Mouse (Mus musculus): ENCODE results near the gene H1foo. TPM values are rescaled to one million over a fixed set of nuclear protein-coding genes. Genes with fewer than 3 reads are reported as not detected.

H1foo gene
- polyA plus RNA-seq, 1 experiment from 2014 or later = not detected

DNA sequence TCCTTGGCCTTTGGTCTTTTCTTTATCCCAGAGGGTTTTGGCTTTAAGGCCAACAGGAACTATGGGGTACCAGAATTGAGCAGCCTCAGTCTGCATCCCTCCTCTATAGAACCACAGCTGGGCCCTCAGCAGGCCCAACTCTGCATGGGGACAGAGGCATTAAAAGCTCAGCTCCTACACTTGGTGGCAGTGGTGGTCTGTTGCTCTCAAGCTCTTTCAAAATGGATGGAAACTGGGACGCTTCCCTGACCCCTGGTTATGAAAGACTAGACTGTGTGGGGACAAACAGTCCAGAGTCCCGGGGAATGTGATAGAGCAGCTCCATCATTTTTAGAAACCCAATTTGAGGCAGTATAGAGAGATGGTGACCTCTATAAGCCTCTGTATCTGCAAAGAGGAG lies 6.7 kb upstream of the H1foo start:
- 90% methylated on average over 2 of the region's 2 CpGs for WGBS
- Histone ChIP-seq H3K9ac (replicated peaks; ENCODE audit: low read depth, low read length) (no peak overlapping the region), H3K9me3 (ENCODE audit: control insufficient read depth, low read length) (no peaks in the 10 kb centered on the region), H3K4me1 (ENCODE audit: control insufficient read depth, insufficient read depth, low read length) (no peaks in the 10 kb centered on the region), H3K4me3 (ENCODE audit: low read depth, low read length) (no peak overlapping the region), H3K36me3 (ENCODE audit: control insufficient read depth, insufficient read depth, low read length) (no peaks in the 10 kb centered on the region), H3K4me2 (ENCODE audit: low read depth, low read length) (no peak overlapping the region), H3K27me3 (ENCODE audit: control insufficient read depth, insufficient read depth, low read length) (no peaks in the 10 kb centered on the region), H3K27ac (ENCODE audit: low read depth, low read length) (no peak overlapping the region)
- ATAC-seq (ENCODE audit: low read depth) = no peak

GRCm38 (mm10) chr6:115938798-115939197 lies 5.9 kb upstream of the H1foo start:
- WGBS = 80% methylated on average over 1 of the region's 1 CpGs
- Histone ChIP-seq H3K9ac (replicated peaks; ENCODE audit: low read depth, low read length) (no peak overlapping the region), H3K4me1 (ENCODE audit: control insufficient read depth, insufficient read depth, low read length) (no peaks in the 10 kb centered on the region), H3K27ac (ENCODE audit: low read depth, low read length) (no peak overlapping the region), H3K9me3 (ENCODE audit: control insufficient read depth, low read length) (no peaks in the 10 kb centered on the region), H3K27me3 (ENCODE audit: control insufficient read depth, insufficient read depth, low read length) (no peaks in the 10 kb centered on the region), H3K36me3 (ENCODE audit: control insufficient read depth, insufficient read depth, low read length) (no peaks in the 10 kb centered on the region), H3K4me3 (ENCODE audit: low read depth, low read length) (no peak overlapping the region), H3K4me2 (ENCODE audit: low read depth, low read length) (no peak overlapping the region)
- no peak for ATAC-seq (ENCODE audit: low read depth)

DNA sequence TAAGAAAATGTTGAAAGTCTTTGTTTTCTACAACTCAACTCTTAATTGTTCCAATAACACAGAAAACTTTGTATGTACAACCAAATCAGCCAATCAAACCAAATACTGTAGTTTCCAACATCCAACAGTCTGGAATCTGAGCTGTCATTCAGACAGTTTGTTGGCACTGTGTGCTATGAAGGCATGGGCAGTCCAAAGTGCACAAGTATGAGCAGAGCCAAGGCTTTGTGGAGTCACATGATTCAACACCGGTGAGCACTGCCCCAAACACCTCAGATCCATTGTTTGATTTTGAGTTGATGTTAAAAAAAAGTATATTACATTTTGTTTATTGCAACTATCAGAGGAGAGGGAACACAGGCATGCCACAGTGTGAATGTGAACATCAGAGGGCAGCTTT lies 4.1 kb upstream of the H1foo start:
- H3K9ac ChIP-seq (replicated peaks; ENCODE audit: low read depth, low read length) = no peak overlapping the region
- ATAC-seq (ENCODE audit: low read depth) = no peak
- no peaks in the 10 kb centered on the region for H3K36me3 ChIP-seq (ENCODE audit: control insufficient read depth, insufficient read depth, low read length)
- no peak overlapping the region for H3K4me3 ChIP-seq (ENCODE audit: low read depth, low read length)
- WGBS = 77% methylated on average over 1 of the region's 1 CpGs
- H3K4me1 ChIP-seq (ENCODE audit: control insufficient read depth, insufficient read depth, low read length) = no peaks in the 10 kb centered on the region
- H3K27ac ChIP-seq (ENCODE audit: low read depth, low read length) = no peak overlapping the region
- no peak overlapping the region for H3K4me2 ChIP-seq (ENCODE audit: low read depth, low read length)
- H3K27me3 ChIP-seq (ENCODE audit: control insufficient read depth, insufficient read depth, low read length) = no peaks in the 10 kb centered on the region
- H3K9me3 ChIP-seq (ENCODE audit: control insufficient read depth, low read length) = no peaks in the 10 kb centered on the region

DNA sequence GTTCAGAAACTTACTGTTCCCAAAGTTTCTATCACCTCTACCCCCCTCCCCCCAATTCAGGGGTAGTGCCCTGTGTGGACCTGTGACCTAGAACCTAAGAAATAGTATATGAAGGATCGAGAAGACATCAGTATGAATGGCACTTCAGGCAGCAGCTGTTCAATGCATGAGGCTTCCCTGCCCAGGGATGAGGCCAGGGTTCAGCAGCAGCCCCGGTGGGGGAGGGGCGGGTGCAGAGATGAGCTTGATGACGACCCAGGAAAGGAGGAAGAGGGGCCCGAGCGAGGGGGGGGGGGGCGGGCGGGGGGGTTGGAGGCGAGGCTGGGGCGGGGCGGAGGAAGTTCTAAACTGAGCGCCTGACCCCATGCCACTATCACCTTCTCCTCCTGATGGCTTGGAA lies 3.6 kb upstream of the H1foo start:
- Histone ChIP-seq H3K9ac (replicated peaks; ENCODE audit: low read depth, low read length) (no peak overlapping the region), H3K27ac (ENCODE audit: low read depth, low read length) (no peak overlapping the region), H3K9me3 (ENCODE audit: control insufficient read depth, low read length) (no peaks in the 10 kb centered on the region), H3K4me2 (ENCODE audit: low read depth, low read length) (no peak overlapping the region), H3K27me3 (ENCODE audit: control insufficient read depth, insufficient read depth, low read length) (no peaks in the 10 kb centered on the region), H3K4me1 (ENCODE audit: control insufficient read depth, insufficient read depth, low read length) (no peaks in the 10 kb centered on the region), H3K36me3 (ENCODE audit: control insufficient read depth, insufficient read depth, low read length) (no peaks in the 10 kb centered on the region), H3K4me3 (ENCODE audit: low read depth, low read length) (no peak overlapping the region)
- WGBS = 11% methylated on average over 6 of the region's 12 CpGs
- ATAC-seq (ENCODE audit: low read depth) = no peak

DNA sequence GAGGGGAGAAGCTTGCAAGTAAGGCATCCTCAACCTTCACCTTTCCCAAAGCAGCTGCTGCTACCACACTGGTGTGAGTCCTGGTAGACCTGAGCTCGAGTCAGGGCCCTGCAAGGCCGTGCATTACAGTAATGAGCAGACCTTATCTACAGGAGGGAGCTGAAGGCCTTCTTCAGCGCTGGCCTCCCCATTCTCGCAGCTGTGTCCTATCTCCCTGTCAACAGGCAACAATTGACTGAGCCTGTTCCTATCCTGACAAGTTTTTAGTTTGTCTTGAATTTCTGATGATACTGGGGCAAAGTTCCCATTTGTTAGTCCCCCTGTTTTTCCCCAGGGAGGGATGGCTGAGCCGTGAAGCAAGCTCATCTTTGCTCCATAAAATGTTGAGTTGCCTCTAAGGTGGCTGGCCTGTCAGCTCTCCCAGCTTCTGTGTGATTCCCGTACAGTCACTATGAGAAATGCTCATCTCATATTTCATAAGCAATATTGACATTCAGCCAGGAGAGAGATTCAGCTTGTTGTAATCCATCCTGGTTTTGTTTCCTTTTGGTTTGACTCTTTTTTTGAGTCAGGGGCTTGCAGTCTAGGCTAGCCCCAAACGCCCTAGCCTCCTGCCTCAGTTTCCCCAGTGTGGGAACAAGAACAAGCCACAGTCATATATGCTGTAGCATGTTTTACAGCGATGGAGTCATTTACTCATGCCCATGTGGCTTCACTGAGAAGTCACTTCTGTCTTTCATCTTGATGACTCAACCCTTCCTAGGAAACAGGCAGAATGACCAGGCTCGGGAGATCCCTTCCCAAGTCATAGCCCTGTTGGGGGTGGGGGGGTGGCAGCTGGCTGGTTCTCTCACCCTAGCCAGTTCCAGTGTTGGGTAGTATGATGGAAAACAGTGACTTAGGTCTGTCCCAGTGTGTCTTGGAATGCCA lies 975 bp upstream of the H1foo start:
- no peaks in the 10 kb centered on the region for H3K4me1 ChIP-seq (ENCODE audit: control insufficient read depth, insufficient read depth, low read length)
- no peak overlapping the region for H3K27ac ChIP-seq (ENCODE audit: low read depth, low read length)
- no peak overlapping the region for H3K9ac ChIP-seq (replicated peaks; ENCODE audit: low read depth, low read length)
- H3K4me3 ChIP-seq (ENCODE audit: low read depth, low read length) = no peak overlapping the region
- no peak overlapping the region for H3K4me2 ChIP-seq (ENCODE audit: low read depth, low read length)
- no peak for ATAC-seq (ENCODE audit: low read depth)
- no peaks in the 10 kb centered on the region for H3K36me3 ChIP-seq (ENCODE audit: control insufficient read depth, insufficient read depth, low read length)
- no peaks in the 10 kb centered on the region for H3K9me3 ChIP-seq (ENCODE audit: control insufficient read depth, low read length)
- no peaks in the 10 kb centered on the region for H3K27me3 ChIP-seq (ENCODE audit: control insufficient read depth, insufficient read depth, low read length)
- 80% methylated on average over 9 of the region's 9 CpGs for WGBS

GRCm38 (mm10) chr6:115945633-115946032 lies 895 bp downstream of the H1foo start:
- Histone ChIP-seq H3K4me1 (ENCODE audit: control insufficient read depth, insufficient read depth, low read length) (no peaks in the 10 kb centered on the region), H3K9ac (replicated peaks; ENCODE audit: low read depth, low read length) (no peak overlapping the region), H3K4me2 (ENCODE audit: low read depth, low read length) (no peak overlapping the region), H3K9me3 (ENCODE audit: control insufficient read depth, low read length) (no peaks in the 10 kb centered on the region), H3K27me3 (ENCODE audit: control insufficient read depth, insufficient read depth, low read length) (no peaks in the 10 kb centered on the region), H3K4me3 (ENCODE audit: low read depth, low read length) (no peak overlapping the region), H3K36me3 (ENCODE audit: control insufficient read depth, insufficient read depth, low read length) (no peaks in the 10 kb centered on the region), H3K27ac (ENCODE audit: low read depth, low read length) (no peak overlapping the region)
- no peak for ATAC-seq (ENCODE audit: low read depth)
- 78% methylated on average over 8 of the region's 8 CpGs for WGBS

DNA sequence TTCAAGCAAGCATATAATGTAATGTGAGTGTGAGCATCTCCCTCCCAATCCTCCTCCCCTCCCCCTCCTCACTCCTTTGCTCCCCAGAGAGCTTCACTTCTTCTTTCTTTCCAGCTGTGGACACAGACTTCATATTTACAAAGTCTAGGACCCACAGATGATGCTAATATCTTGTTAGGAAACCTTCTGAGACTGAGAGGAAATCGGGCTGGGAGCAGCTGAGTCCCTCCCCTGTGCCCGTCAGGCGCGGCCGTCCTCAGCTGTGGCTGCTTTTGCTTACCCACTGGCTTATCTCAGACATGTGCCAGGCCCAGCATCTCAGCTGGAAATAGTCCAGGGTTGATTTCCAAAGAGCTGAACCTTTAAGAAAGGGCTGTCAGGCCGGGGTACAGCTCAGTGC lies 1.7 kb downstream of the H1foo start:
- Histone ChIP-seq H3K4me3 (ENCODE audit: low read depth, low read length) (no peak overlapping the region), H3K9me3 (ENCODE audit: control insufficient read depth, low read length) (no peaks in the 10 kb centered on the region), H3K27ac (ENCODE audit: low read depth, low read length) (no peak overlapping the region), H3K9ac (replicated peaks; ENCODE audit: low read depth, low read length) (no peak overlapping the region), H3K4me2 (ENCODE audit: low read depth, low read length) (no peak overlapping the region), H3K4me1 (ENCODE audit: control insufficient read depth, insufficient read depth, low read length) (no peaks in the 10 kb centered on the region), H3K27me3 (ENCODE audit: control insufficient read depth, insufficient read depth, low read length) (no peaks in the 10 kb centered on the region), H3K36me3 (ENCODE audit: control insufficient read depth, insufficient read depth, low read length) (no peaks in the 10 kb centered on the region)
- WGBS = 46% methylated on average over 6 of the region's 6 CpGs
- 0 out of 2 replicates have a peak, but pooled peaks have one; percentile 17 for ATAC-seq (ENCODE audit: low read depth)

DNA sequence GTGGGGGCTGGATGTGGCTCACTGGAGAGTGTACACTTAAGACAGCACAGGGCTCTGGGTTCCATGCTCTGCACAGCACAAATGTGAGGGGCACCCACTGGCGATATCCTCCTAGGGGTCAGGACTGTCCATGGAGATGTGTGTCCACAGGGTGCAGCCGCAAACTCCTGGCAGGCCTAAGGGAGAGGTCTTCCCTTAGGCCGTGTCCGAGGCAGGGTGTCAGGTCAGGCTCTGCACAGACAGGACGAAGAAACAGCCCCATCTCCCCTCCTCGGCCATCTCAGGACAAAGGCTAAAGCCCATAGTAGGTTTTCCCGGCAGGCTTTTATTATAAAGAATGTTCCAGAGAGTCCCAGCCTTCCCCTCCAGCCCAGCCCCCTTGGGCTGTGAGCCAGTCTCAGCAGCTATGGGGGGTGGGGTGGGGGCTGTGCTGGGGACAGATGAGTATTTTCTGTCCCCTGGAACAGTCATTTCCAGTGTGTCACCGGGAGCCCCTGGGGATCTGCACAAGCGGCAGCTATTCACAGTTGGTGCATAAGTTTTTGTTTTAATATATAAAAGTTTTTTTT lies 9.9 kb downstream of the H1foo start:
- no peak for ATAC-seq (ENCODE audit: low read depth)
- no peak overlapping the region for H3K4me2 ChIP-seq (ENCODE audit: low read depth, low read length)
- H3K36me3 ChIP-seq (ENCODE audit: control insufficient read depth, insufficient read depth, low read length) = no peaks in the 10 kb centered on the region
- H3K27me3 ChIP-seq (ENCODE audit: control insufficient read depth, insufficient read depth, low read length) = no peaks in the 10 kb centered on the region
- no peak overlapping the region for H3K4me3 ChIP-seq (ENCODE audit: low read depth, low read length)
- peaks cover 3% of the 10 kb centered on the region; the same call in 1 of the 2 replicates for H3K4me1 ChIP-seq (ENCODE audit: control insufficient read depth, insufficient read depth, low read length)
- no peak overlapping the region for H3K27ac ChIP-seq (ENCODE audit: low read depth, low read length)
- no peak overlapping the region for H3K9ac ChIP-seq (replicated peaks; ENCODE audit: low read depth, low read length)
- no peaks in the 10 kb centered on the region for H3K9me3 ChIP-seq (ENCODE audit: control insufficient read depth, low read length)
- 76% methylated on average over 9 of the region's 9 CpGs for WGBS

GRCm38 (mm10) chr6:115955169-115955568 lies 10.4 kb downstream of the H1foo start:
- 86% methylated on average over 4 of the region's 4 CpGs for WGBS
- no peak overlapping the region for H3K4me2 ChIP-seq (ENCODE audit: low read depth, low read length)
- ATAC-seq (ENCODE audit: low read depth) = no peak
- no peak overlapping the region for H3K4me3 ChIP-seq (ENCODE audit: low read depth, low read length)
- no peaks in the 10 kb centered on the region for H3K9me3 ChIP-seq (ENCODE audit: control insufficient read depth, low read length)
- H3K9ac ChIP-seq (replicated peaks; ENCODE audit: low read depth, low read length) = no peak overlapping the region
- no peaks in the 10 kb centered on the region for H3K36me3 ChIP-seq (ENCODE audit: control insufficient read depth, insufficient read depth, low read length)
- peaks cover 3% of the 10 kb centered on the region; the same call in 1 of the 2 replicates for H3K4me1 ChIP-seq (ENCODE audit: control insufficient read depth, insufficient read depth, low read length)
- H3K27me3 ChIP-seq (ENCODE audit: control insufficient read depth, insufficient read depth, low read length) = no peaks in the 10 kb centered on the region
- no peak overlapping the region for H3K27ac ChIP-seq (ENCODE audit: low read depth, low read length)

Measured in neural tube, embryonic 14.5 days (tissue).